Mouse (Mus musculus) neural tube, embryonic 15.5 days (tissue): ENCODE data around the gene Thap7. TPM values are rescaled to one million over a fixed set of nuclear protein-coding genes. Genes with fewer than 3 reads are reported as not detected.

ENCODE experiments used
- ATAC-seq: fragments of 200-750 bp; cut with Nextera tagmentation; 2 replicates; pipeline ENCODE4 v1.8.0; 2017; ENCODE audit warnings: mild to moderate bottlenecking, moderate TSS enrichment, moderate library complexity; ENCODE audit not compliant: low FRiP score
- H3K27ac ChIP-seq: fragments of 300-500 bp; sonication (generic); replicated peaks from 2 replicates; pipeline ENCODE4 v1.5.1; 2015; ENCODE audit warnings: mild to moderate bottlenecking, inconsistent platforms
- H3K27me3 ChIP-seq: fragments of 300-500 bp; sonication (generic); replicated peaks from 2 replicates; pipeline ENCODE4 v1.6.1; 2015; ENCODE audit warnings: inconsistent platforms
- H3K36me3 ChIP-seq: fragments of 300-500 bp; sonication (generic); 2 replicates; pipeline ENCODE4 v1.6.1; 2015; ENCODE audit warnings: inconsistent platforms
- H3K4me1 ChIP-seq: fragments of 300-500 bp; sonication (generic); 2 replicates; pipeline ENCODE4 v1.6.1; 2015; ENCODE audit warnings: inconsistent platforms
- H3K4me2 ChIP-seq: fragments of 300-500 bp; sonication (generic); 2 replicates; pipeline ENCODE4 v1.6.1; 2015; ENCODE audit warnings: inconsistent platforms, mild to moderate bottlenecking, moderate library complexity
- H3K4me3 ChIP-seq: fragments of 300-500 bp; sonication (generic); replicated peaks from 2 replicates; pipeline ENCODE4 v1.5.1; 2015; ENCODE audit warnings: mild to moderate bottlenecking, inconsistent platforms
- H3K9ac ChIP-seq: fragments of 300-500 bp; sonication (generic); replicated peaks from 2 replicates; pipeline ENCODE4 v1.6.1; 2015; ENCODE audit warnings: mild to moderate bottlenecking, inconsistent platforms
- H3K9me3 ChIP-seq: fragments of 300-500 bp; sonication (generic); replicated peaks from 2 replicates; pipeline ENCODE4 v1.6.1; 2016; ENCODE audit warnings: inconsistent platforms
- WGBS: fragments of 180-500 bp; shearing (Covaris S2); methylation state at CpG from one replicate; pipeline ENCODE4 v1.1.7; 2015; ENCODE audit warnings: mixed read lengths; 5-methylcytosine and 5-hydroxymethylcytosine counted together
- polyA plus RNA-seq: library from polyadenylated mRNA; unstranded; fragments of >200 nt; fragmentation: Nextera tagmentation; extraction: Ambion mirVana; gene quantifications from 2 replicates; pipeline ENCODE4 v1.2.1, GENCODE M21; 2015

Thap7 gene
- 58.1 and 60.8 TPM in 2 replicates for polyA plus RNA-seq

GRCm38 (mm10) chr16:17530640-17531288 lies at the start of gene Thap7:
TSS of gene Thap7 (minus strand) at chr16:17531136.
- H3K9me3 ChIP-seq, result no peaks in the 10 kb centered on the region
- H3K4me2 ChIP-seq, result peak within 1 kb of the TSS; percentile 95
- H3K4me3 ChIP-seq, result peak within 1 kb of the TSS; percentile 65
- H3K4me1 ChIP-seq, result peaks cover 29% of the 10 kb centered on the region
- ATAC-seq, result peak; percentile 97
- peaks cover 34% of the 10 kb centered on the region for H3K36me3 ChIP-seq
- H3K27ac ChIP-seq, result peak within 1 kb of the TSS; percentile 99
- peak within 1 kb of the TSS; percentile 73 for H3K9ac ChIP-seq
- no peaks in the 10 kb centered on the region for H3K27me3 ChIP-seq
- under 1% methylated on average over 67 of the region's 67 CpGs for WGBS

DNA sequence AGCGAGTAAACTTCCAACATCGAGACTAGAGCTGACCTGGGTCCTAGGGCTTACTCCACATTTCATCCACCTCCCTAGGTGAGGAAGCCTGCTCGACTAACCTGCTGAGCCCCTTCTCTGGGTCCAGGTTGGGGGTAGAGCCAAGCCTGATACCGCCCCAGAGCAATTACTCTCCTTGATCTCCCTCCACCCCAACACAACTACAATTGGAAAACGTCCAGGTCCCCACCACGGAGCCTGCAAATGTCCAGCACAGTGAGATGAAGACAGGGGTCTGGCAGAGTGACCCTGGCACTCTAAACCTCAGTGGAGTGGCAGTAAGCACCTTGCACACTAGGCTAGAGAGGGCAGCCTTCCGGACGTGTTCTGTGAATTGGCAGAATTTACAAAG lies 45.9 kb upstream of the Thap7 start:
- Histone ChIP-seq H3K27me3 (peaks cover 24% of the 10 kb centered on the region), H3K36me3 (peaks cover 10% of the 10 kb centered on the region), H3K4me2 (peak overlapping the region; percentile 72), H3K9ac (peak overlapping the region; percentile 74), H3K4me1 (peaks cover 28% of the 10 kb centered on the region), H3K9me3 (no peaks in the 10 kb centered on the region), H3K4me3 (peak overlapping the region; percentile 47), H3K27ac (peak overlapping the region; percentile 69; the same call in 1 of the 2 replicates)
- ATAC-seq, result no peak
- WGBS, result 12% methylated on average over 8 of the region's 8 CpGs

DNA sequence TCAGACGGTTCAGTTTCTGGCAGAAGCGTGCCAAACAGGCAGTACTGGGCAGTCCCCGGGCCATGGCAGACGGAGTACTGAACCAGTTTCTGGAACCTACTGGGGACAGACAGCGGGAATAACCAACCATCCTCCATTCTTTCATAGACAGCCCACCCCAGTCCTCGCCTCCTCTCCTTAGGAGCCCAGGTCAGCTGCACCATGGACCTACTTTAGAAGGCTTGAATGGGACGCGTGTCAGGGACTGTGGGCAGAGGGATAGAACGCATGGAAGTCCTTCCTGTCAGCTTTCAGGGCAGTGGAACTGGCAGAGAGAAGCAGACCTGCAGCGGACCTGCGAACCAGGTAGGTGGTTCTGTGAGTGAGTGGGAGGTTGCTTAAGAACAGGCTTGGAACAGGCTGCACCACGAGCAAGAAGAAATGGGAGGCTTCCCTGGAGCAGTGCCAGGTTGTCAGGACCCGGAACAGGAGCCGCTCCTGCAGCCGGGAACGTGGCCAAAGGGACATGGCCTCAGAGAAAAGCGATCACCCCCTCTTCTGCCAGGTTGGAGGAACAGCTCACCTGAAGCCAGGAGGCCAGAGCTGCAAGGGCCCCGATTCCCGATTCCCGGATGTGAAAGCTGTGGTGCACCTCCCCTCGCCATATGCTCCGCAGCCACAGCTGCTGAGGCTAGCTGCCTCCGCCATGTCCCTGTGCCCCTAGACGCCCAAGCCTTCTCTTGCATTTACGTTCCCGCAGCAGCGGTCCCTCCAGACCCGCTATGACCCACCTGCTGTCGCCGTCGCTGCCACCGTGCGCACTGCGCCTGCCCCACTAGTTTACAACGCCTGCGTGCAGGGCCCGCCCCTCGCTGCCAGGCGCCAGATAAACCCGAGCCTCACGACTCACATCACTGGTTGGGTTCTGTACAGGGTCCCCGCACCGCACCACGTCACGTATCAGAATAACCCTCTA lies 45.2 kb upstream of the Thap7 start:
- 14% methylated on average over 45 of the region's 45 CpGs for WGBS
- Histone ChIP-seq H3K4me2 (peak overlapping the region; percentile 72), H3K9ac (peak overlapping the region; percentile 74), H3K36me3 (peaks cover 10% of the 10 kb centered on the region), H3K4me3 (peak overlapping the region; percentile 47), H3K9me3 (no peaks in the 10 kb centered on the region), H3K27me3 (peaks cover 24% of the 10 kb centered on the region), H3K27ac (peak overlapping the region; percentile 69), H3K4me1 (peaks cover 28% of the 10 kb centered on the region)
- peak; percentile 92 for ATAC-seq

DNA sequence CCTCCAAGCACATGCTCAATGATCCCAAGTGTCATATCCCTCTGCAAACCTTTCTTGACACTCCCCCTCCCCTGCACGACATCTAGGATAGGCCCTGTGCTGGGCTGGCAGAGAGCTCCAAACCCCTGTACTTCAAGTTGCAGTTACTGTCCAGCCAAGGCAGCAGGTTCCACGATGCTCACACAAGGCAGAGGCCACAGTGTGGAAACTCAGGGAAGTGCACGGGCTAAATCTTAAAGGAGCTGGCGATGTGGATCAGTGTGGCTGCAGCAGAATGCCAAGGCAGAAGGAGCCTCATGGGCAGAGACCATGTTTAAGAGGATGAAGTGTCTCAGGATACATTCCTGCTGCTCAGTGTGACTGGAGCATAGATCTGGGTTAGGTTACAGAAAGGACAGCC lies 35.2 kb upstream of the Thap7 start:
- H3K4me2 ChIP-seq, result no peak overlapping the region
- no peak overlapping the region for H3K4me3 ChIP-seq
- WGBS, result 28% methylated on average over 4 of the region's 4 CpGs
- H3K27ac ChIP-seq, result no peak overlapping the region
- H3K4me1 ChIP-seq, result peaks cover 10% of the 10 kb centered on the region
- peaks cover 13% of the 10 kb centered on the region; the same call in 1 of the 2 replicates for H3K27me3 ChIP-seq
- H3K9ac ChIP-seq, result no peak overlapping the region
- H3K36me3 ChIP-seq, result no peaks in the 10 kb centered on the region
- ATAC-seq, result no peak
- H3K9me3 ChIP-seq, result no peaks in the 10 kb centered on the region

DNA sequence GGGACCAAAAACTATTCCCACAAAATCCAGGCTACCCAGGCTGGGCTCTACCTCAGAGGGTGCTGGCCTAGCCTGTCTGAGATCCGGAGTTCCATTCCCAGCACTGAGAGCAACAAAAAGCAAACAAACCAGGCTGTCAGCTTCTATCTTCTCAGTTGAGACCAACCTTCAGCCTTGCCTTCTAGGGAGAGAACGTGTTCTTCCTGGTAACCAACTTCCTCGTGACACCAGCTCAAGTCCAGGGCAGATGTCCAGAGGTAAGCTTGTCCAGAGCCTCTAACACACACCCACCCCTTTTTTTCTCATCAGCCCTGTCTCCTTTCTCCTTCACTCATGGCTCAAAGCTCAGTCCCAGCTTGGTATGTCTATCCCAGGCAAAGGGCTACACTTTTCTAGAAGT lies 33.8 kb upstream of the Thap7 start:
- Histone ChIP-seq H3K27ac (no peak overlapping the region), H3K9me3 (no peaks in the 10 kb centered on the region), H3K4me2 (no peak overlapping the region), H3K9ac (no peak overlapping the region), H3K27me3 (peaks cover 24% of the 10 kb centered on the region; the same call in 1 of the 2 replicates), H3K4me3 (no peak overlapping the region), H3K36me3 (no peaks in the 10 kb centered on the region), H3K4me1 (peaks cover 16% of the 10 kb centered on the region)
- 65% methylated on average over 3 of the region's 3 CpGs for WGBS
- ATAC-seq, result no peak

GRCm38 (mm10) chr16:17564221-17564620 lies 33.3 kb upstream of the Thap7 start:
- H3K27me3 ChIP-seq, result peaks cover 30% of the 10 kb centered on the region; the same call in 1 of the 2 replicates
- H3K27ac ChIP-seq, result no peak overlapping the region
- H3K4me1 ChIP-seq, result peaks cover 18% of the 10 kb centered on the region
- H3K9me3 ChIP-seq, result no peaks in the 10 kb centered on the region
- ATAC-seq, result no peak
- WGBS, result 79% methylated on average over 2 of the region's 2 CpGs
- no peak overlapping the region for H3K9ac ChIP-seq
- H3K36me3 ChIP-seq, result no peaks in the 10 kb centered on the region
- H3K4me3 ChIP-seq, result no peak overlapping the region
- no peak overlapping the region for H3K4me2 ChIP-seq

DNA sequence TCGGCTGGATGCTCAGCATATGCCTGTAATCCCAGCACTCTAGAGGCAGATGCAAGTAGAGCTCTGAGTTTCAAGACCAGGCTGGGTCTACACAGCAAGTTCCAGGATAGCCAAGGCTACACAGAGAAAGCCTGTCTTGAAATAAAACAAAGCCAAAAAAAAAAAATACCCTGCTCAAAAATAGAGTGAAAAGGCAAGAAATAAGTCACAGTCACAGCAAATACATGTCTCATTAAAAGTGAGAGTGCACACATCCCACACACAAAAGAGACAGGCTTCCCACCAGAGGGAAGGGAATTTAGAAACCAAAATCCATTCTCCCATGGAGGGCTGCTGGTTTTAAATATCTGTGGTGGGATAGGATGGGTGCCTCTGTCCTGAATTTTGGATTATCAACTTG lies 32.6 kb upstream of the Thap7 start:
- Histone ChIP-seq H3K4me1 (peaks cover 24% of the 10 kb centered on the region), H3K27ac (no peak overlapping the region), H3K27me3 (peaks cover 31% of the 10 kb centered on the region; the same call in 1 of the 2 replicates), H3K4me3 (no peak overlapping the region), H3K9me3 (no peaks in the 10 kb centered on the region), H3K4me2 (no peak overlapping the region), H3K9ac (no peak overlapping the region), H3K36me3 (no peaks in the 10 kb centered on the region)
- no peak for ATAC-seq
- WGBS, result 23% methylated on average over 1 of the region's 1 CpGs

- peak within 1 kb of the TSS; percentile 22 for H3K4me3 ChIP-seq
- peaks cover 29% of the 10 kb centered on the region for H3K4me1 ChIP-seq
- H3K27ac ChIP-seq, result peak within 1 kb of the TSS; percentile 57
- H3K9ac ChIP-seq, result no peak within 1 kb of the TSS
- ATAC-seq, result peak; percentile 55
- WGBS, result 2% methylated on average over 10 of the region's 10 CpGs
- H3K4me2 ChIP-seq, result peak within 1 kb of the TSS; percentile 49
- H3K9me3 ChIP-seq, result no peaks in the 10 kb centered on the region
- H3K27me3 ChIP-seq, result peaks cover 31% of the 10 kb centered on the region; the same call in 1 of the 2 replicates
- no peaks in the 10 kb centered on the region for H3K36me3 ChIP-seq
These were observed 30.8 kb upstream of the Thap7 start, which contains the start of gene P2rx6 for GRCm38 (mm10) chr16:17561751-17562208. TSS of gene P2rx6 (plus strand) at chr16:17561885.

DNA sequence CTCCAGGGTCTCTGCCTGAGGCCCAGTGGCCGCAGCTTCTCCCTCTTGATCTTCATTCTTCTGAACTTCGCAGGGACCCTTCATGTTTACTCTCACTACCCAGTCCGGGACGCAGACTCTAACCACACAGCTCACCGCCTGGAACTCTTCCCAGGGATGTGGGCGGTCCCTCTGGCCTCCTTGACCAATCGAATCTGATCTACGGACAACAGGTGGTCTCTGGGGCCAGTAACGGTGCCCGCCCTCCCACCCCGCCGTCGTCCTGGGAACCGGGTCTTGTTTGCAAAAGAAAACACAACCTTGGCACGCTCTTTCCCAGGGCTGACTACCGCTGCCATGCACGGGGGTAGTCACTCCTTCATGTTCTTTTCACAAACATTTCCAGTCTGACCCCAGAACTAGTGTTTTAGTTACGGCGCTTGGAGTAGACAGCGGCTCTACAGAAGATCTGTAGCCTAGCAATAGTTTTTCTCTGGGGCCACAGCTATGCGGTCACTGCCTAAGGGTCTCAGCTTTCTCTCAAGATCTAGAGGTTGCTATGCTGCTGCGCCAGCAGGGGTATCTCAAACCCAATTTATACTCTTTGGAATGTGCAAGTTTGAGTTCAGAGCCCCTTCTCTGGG lies 30.3 kb upstream of the Thap7 start, which contains the start of gene Lrrc74b:
TSS of gene Lrrc74b (minus strand) at position 120 of the 623 bp plus-strand sequence.
- H3K4me3 ChIP-seq, result peak within 1 kb of the TSS; percentile 22
- ATAC-seq, result peak; percentile 58; the same call in 1 of the 2 replicates
- H3K4me2 ChIP-seq, result peak within 1 kb of the TSS; percentile 49
- peak within 1 kb of the TSS; percentile 57 for H3K27ac ChIP-seq
- peaks cover 29% of the 10 kb centered on the region for H3K4me1 ChIP-seq
- no peak within 1 kb of the TSS for H3K9ac ChIP-seq
- H3K27me3 ChIP-seq, result peaks cover 31% of the 10 kb centered on the region; the same call in 1 of the 2 replicates
- 2% methylated on average over 22 of the region's 22 CpGs for WGBS
- H3K36me3 ChIP-seq, result no peaks in the 10 kb centered on the region
- no peaks in the 10 kb centered on the region for H3K9me3 ChIP-seq

DNA sequence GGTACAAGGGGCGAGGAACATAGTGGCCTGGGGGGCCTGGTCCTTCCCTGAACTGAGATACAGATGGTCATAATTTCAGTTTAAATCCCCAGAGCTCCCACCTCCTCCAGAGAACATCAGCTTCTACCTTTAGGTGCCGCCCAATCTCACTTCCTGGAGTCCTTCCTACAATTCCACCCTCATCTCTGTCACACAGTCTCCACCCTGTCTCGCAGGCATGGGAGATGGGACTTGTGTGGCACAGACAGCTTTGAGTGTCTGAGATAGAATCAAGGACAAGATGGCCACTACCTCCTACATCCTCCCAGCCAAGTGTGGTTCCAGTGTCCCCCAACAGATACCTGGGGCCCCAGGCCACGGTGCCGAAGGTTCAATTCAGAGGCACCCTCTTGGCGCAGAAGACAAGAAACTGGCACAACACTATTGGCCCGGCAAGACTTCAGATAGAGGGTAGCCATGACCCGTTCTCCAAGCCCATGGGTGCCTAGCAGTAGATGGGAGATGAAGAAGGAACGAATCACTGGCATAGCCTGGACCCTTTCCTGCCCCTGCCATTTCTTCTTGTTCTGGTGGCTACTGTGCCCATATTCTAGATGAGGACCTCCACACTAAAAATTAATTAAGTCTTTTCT lies 28.6 kb upstream of the Thap7 start:
- 77% methylated on average over 9 of the region's 9 CpGs for WGBS
- H3K4me2 ChIP-seq, result 0 out of 2 replicates have a peak overlapping the region, but pooled peaks have one; percentile 17
- H3K4me3 ChIP-seq, result no peak overlapping the region
- no peak for ATAC-seq
- peaks cover 29% of the 10 kb centered on the region for H3K4me1 ChIP-seq
- H3K9me3 ChIP-seq, result no peaks in the 10 kb centered on the region
- peaks cover 29% of the 10 kb centered on the region; the same call in 1 of the 2 replicates for H3K27me3 ChIP-seq
- no peak overlapping the region for H3K27ac ChIP-seq
- no peaks in the 10 kb centered on the region for H3K36me3 ChIP-seq
- no peak overlapping the region for H3K9ac ChIP-seq
